Mouse (Mus musculus): Measurements from ENCODE around the gene Esp31. TPM values are rescaled to one million over a fixed set of nuclear protein-coding genes. Genes with fewer than 3 reads are reported as not detected.

Esp31 gene
- polyA plus RNA-seq (2014; fragmentation: Illumina TruSeq; extraction: RNeasy Lipid Tissue Mini Kit (QIAGEN cat#74804); ENCODE audit: low read depth, low replicate concordance), result not detected

DNA sequence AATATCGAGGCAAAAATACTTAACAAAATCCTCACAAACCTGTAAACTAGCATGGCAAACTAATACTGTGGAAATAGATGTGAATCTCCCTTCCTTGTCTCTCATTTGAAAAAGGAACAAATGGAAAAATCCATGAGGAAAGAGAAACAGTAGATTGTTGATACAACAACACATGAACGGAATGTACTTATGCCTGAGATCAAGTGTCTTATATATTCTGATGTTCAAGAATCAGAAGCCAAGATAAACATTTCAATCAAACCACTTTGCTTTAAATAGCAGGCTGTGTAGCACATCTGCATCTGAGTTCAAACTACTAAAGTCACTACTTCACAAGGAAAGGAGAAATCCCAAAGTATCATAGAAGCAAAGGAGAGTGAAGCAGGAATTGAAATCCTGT is at the start of gene Esp31:
Esp31 (plus strand) TSS at position 301 of the 400 bp plus-strand sequence.

Other genes starting within 250 kb of the Esp31 start
- not detected for gene Esp36, start 219.3 kb upstream of the Esp31 start, polyA plus RNA-seq (2014; fragmentation: Illumina TruSeq; extraction: RNeasy Lipid Tissue Mini Kit (QIAGEN cat#74804); ENCODE audit: low read depth, low replicate concordance)
- gene Esp34, start 85.3 kb upstream of the Esp31 start, polyA plus RNA-seq (2014; fragmentation: Illumina TruSeq; extraction: RNeasy Lipid Tissue Mini Kit (QIAGEN cat#74804); ENCODE audit: low read depth, low replicate concordance), result not detected

All from sigmoid colon, adult 10 weeks (tissue).